Mouse (Mus musculus): ENCODE data around the gene Slc4a4.

DNA sequence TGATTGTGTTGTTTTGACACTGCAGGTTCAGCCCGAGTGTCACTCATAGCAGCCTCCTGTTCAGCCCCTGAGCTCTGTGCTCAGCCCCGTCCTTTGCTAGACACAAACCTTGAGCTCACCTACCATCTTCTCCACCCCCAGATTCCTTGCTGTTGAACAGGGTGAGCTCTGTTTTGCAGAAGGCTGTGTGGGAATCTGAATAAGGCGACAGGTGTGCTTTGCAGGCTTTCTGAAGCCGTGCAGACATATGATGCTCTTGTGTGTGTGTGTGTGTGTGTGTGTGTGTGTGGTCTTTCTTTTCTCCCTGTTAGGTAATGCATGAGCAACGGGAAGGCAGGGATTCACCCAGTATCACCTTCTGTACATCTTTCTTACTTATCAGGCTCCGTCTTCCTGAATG lies 241.6 kb downstream of the Slc4a4 start:
- TF ChIP-seq CTCF (IDR thresholded peaks at IDR 0.05; ENCODE audit: low read depth), result no peak
- no peak for TF ChIP-seq EP300 (IDR thresholded peaks at IDR 0.05; ENCODE audit: low read depth)
